Mouse (Mus musculus) brain, embryonic 14.5 days (tissue): ENCODE measurements around the gene Haus4.
A peak's percentile ranks its signal among the peaks of the same experiment; 100 is the strongest.

Experiments used
- CTCF ChIP-seq: fragments of 200-500 bp; IDR thresholded peaks from 2 replicates; pipeline ENCODE4 v1.5.1; 2012; ENCODE audit warnings: inconsistent platforms, mild to moderate bottlenecking, moderate library complexity, borderline replicate concordance; ENCODE audit not compliant: insufficient read depth, insufficient read length; ENCODE audit errors: extremely low read depth
- POLR2A ChIP-seq: fragments of 200-500 bp; IDR thresholded peaks from 2 replicates; pipeline ENCODE4 v1.6.1; 2012; ENCODE audit warnings: mild to moderate bottlenecking, inconsistent platforms, borderline replicate concordance; ENCODE audit not compliant: poor library complexity, insufficient read depth, insufficient read length, severe bottlenecking; ENCODE audit errors: extremely low read depth

GRCm38 (mm10) chr14:54523600-54523999 lies 30.8 kb downstream of the Haus4 start:
- TF ChIP-seq CTCF (peak; percentile 41; the same call in 1 of the 2 replicates), POLR2A (no peak)
